Mouse (Mus musculus) splenic B cell, adult 2 months (primary cell): ENCODE results near the gene Kmt2d.

Source experiments
- DNase-seq: peaks from one replicate; pipeline ENCODE4 v3.0.0-alpha.2; 2011; ENCODE audit warnings: low read depth, low spot score
- H3K27me3 ChIP-seq: 2 replicates; pipeline ENCODE4 v1.6.1; 2012; ENCODE audit warnings: mild to moderate bottlenecking, low read length, moderate library complexity, mixed read lengths; ENCODE audit not compliant: control insufficient read depth, poor library complexity, insufficient read depth, severe bottlenecking
- H3K36me3 ChIP-seq: 2 replicates; pipeline ENCODE4 v1.6.1; 2012; ENCODE audit warnings: mild to moderate bottlenecking, low read length, moderate library complexity, mixed read lengths; ENCODE audit not compliant: control insufficient read depth, poor library complexity, insufficient read depth, severe bottlenecking

Kmt2d gene

DNA sequence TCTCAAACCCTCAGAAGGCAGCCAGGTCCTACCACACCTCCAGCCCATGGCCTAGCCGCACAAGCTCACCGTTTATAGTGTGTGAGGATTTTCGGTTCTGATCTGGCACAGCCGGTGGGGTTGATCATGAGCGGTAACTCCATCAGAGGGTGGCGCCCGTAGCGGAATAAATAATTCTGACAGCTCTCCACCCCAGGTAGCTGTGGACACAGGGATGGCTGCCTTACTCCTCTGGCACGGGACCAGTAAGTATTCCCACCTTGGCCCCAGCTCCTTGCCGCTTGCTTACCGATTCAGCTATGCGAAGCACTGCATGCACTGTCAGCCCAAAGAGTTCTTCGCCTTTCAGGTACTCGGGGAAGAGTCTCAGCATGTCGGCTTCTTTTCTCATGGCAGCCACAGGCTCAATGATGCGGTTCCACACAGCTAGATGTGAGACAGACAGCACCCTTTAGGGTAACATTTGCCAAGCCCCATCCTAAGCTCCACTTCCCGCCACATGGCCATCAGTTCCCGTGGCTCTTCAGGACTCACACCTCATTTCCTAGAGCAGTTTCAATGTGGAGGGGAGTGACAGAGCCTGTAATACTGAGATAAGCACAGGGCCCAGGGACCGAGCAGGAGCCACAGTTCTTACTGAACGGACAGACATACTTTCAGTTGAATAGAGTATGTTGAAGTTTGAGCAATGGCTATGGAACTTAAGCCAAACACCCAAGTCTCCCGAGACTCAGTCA is 33.8 kb downstream of the Kmt2d start:
- Histone ChIP-seq H3K36me3 (peaks cover 10% of the 10 kb centered on the region), H3K27me3 (no peaks in the 10 kb centered on the region)
- no peak for DNase-seq

DNA sequence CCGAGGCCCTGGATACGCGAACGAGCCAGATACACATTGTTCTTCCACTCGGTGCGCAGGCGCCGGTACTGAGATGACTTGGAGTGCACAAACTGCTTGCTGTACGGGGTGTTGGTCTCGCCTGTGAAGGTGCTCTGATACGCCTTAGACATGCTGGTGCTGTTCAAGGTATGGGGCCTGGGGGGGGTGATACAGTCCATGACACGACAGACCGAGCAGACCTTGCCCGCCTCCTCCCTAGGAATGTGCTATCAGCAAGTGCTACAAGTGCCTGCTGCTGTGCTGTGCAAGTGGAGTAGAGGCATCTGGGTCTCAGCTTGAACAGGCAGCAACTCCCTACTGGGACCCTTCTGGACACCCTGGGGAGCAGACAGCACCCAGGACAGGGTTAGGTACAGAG is 35.7 kb downstream of the Kmt2d start:
- no peak for DNase-seq
- H3K27me3 ChIP-seq = no peaks in the 10 kb centered on the region

DNA sequence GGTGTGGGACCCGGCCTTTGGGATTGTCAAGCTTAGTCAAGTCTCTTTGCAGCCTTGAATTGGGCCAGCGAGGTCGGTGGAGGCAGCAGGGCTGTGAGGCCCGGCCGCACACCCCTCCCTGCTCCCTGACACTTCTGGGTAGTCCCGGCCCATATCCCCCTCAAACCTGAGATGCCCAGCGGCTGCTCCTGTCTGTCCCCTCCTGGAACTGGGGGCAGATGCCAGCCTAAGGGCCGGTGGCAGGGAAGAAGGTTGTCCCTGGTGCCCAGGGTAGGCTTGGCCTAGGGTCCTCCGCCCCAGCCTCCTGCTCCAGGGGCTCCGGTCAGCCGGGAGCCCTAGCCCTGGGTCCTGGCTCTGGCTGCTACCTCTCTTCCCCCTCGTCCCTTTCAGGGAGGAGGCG is 36.9 kb downstream of the Kmt2d start:
- DNase-seq = no peak
- peaks cover 8% of the 10 kb centered on the region; the same call in 1 of the 2 replicates for H3K36me3 ChIP-seq

More for the DNA sequence above, 35.7 kb downstream of the Kmt2d start:
- peaks cover 8% of the 10 kb centered on the region; the same call in 1 of the 2 replicates for H3K36me3 ChIP-seq

DNA sequence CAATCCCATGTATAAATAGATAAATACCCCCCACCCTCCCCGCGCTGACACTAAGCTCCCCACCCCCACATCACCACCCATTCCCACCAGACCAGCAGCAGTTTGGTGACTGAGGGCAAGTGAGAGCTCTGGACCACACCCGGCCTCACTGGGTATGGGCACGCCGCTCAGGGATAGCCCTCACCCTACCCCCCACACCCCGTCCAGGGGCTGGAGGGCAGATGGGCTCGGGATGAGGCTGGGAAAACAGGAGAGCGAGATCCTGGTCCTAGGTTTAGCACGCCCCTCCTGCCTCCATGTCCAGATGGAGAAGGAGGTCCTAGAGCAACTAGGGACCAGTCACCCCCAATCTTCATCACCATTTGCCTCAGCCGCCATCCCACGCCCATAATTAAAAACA is 37.7 kb downstream of the Kmt2d start:
- peaks cover 8% of the 10 kb centered on the region for H3K36me3 ChIP-seq
- no peak for DNase-seq
- no peaks in the 10 kb centered on the region for H3K27me3 ChIP-seq

More for the DNA sequence above, 36.9 kb downstream of the Kmt2d start:
- no peaks in the 10 kb centered on the region for H3K27me3 ChIP-seq

DNA sequence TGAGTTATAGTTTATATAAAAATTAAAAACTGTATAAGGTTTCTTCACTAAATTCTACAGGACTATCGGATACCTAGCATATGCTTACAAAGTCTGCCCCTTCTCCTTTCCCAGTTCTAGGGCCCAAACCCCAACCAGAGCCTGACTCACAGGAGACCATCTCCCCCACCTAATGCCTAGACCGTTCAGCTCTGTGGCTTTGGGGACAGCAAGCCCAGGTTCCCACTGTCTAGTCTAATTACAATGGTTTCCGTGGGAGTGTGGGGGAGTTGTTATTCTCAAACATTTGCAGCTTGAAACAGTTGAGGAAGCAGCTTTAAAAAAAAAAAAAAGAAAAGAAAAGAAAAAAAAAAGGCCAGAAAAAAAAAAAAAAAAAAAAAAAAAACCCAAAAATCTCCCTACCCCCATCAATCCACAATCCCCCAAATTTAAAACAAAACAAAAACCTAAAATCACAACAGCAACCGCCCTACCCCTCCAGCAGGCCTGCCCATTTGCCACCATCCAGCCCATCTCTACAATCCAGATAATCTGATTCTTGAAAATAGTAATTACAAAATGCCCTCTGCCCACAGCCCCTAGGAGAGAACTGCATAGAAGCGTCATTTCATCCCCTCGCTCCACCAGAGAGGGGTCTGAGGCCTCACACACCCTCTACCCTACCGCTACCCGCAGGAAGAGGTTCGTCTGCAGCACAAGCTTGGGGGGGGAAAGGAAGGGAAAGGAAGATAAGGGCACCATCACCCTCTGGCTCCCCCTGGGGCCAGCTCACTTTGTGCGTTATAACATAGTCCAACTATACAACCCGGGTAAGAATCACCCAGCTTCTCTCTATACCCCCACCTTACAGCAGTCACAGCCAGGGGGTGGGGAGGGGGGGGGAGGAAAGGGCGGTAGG is 38.6 kb downstream of the Kmt2d start:
- peak; percentile 64 for DNase-seq
- Histone ChIP-seq H3K36me3 (peaks cover 8% of the 10 kb centered on the region), H3K27me3 (no peaks in the 10 kb centered on the region)

DNA sequence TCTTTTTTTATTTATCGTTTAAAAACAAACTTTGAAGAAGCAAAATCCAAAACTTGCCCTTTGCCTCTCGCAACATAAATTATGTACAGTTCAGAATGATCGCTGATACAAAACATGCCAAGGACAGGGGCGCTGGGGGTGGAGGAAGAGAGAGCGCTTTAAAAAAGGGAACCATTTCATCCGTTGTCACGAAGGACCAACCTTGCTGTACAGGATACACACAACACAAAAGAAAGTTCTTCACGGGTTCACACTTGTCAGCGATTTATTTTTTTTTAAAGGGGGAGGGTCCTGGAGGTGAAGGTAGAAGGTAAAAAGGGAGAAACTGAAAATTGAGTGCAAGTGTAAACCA is 39.3 kb downstream of the Kmt2d start:
- no peak for DNase-seq
- Histone ChIP-seq H3K27me3 (no peaks in the 10 kb centered on the region), H3K36me3 (peaks cover 7% of the 10 kb centered on the region)

DNA sequence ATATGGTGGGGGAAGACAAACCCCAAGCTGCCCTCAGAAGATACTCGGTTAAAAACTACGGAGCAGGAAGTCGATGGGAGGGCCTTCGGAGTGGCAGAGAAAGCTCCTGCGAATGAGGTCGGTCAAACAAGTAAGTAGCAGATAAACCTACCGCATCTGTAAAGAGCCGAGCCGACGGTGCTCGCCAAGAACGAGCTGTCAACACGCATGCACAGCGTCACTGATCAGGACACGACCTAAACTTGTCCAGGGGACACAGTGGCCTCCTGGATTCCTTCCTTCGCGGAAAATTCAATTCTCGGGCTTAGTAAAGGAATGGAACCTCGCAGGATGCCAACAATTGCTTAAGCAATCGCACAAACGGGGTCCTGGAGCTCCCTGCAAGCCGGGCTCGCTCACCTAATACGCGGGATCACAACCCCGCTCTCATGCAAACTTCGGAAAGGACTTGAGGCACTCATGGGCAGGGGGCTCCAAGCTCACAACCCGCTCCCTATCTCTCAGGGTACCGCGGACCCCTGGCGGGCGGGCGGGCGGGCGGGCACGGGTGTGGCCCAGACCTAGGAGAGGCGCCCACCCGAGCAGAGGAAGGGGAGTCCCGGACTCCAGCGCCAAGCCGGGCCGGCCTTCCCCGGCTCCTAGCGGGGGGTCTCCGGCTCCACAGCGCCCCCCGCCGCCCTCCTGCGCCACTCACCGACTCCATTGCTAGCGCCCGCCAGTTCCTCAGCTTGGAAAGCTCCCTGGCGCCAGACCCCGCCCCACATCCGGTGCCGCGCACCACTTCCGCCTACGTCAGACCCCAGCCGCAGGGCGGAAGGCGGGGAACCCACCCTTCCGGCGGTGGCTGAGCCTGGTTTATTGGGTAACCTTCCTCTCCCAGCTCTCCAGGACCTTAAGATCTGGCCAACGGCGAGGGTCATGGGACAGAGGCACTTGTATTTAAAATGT is 40.0 kb downstream of the Kmt2d start, which contains the start of gene Prkag1:
Gene Prkag1 (minus strand): TSS at position 786 of the 948 bp plus-strand sequence.
- peak; percentile 96 for DNase-seq
- H3K27me3 ChIP-seq = no peaks in the 10 kb centered on the region
- peaks cover 6% of the 10 kb centered on the region for H3K36me3 ChIP-seq

DNA sequence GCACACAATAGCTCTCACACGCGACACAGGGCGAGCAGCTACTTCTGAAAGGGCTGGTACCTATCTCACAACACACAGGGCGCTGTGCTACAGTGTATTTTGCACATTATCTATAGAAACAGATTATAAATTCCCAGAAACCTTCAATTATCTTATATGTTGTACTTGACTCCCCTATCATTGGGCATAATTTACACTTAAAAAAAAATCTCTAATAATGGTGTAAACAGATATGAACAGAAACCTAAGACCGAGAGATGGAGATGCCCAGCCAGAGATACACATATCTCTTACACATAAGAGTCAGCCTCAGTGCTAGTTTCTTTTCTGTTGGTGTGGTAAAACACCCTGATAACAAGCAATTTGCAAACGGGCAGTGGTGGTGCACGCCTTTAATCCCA is 43.4 kb downstream of the Kmt2d start:
- no peak for DNase-seq
- Histone ChIP-seq H3K27me3 (no peaks in the 10 kb centered on the region), H3K36me3 (peaks cover 11% of the 10 kb centered on the region)

DNA sequence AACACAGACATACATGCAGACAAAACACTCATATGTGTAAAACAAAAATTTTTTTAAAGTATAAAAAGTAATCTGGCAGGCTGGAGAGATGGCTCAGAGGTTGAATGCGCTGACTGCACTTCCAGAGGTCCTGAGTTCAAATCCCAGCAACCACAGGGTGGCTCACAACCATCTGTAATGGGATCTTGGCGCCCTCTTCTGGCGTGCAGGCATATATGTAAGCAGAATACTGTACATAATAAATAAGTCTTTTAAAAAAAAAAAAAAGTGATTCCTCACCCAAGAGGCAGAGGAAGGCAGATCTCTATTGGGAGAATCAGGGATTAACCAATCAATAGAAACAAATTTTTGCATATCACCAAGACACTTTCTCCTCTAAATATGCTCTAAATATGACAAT is 47.6 kb downstream of the Kmt2d start:
- H3K36me3 ChIP-seq = peaks cover 13% of the 10 kb centered on the region
- H3K27me3 ChIP-seq = no peaks in the 10 kb centered on the region
- DNase-seq = peak; percentile 59

DNA sequence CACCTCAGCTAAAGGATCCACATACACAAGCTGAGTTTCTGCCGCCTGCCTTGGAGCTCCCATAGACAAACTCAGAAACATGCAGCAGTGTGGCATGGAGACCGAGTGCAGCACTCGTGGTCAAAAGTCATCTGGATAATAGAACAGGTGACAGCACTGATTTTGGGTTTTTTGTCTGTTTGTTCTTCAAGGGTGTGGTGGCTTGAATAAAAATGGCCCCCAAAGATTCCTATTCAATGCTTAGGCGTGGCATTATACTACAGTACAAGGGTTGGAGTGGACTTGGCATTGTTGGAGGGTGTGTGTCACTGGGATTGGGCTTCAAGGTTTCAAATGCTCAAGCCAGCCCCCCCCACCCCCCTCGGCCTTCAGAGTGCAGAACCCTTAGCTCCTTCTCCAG is 48.9 kb downstream of the Kmt2d start:
- DNase-seq = no peak
- Histone ChIP-seq H3K36me3 (peaks cover 14% of the 10 kb centered on the region), H3K27me3 (no peaks in the 10 kb centered on the region)

DNA sequence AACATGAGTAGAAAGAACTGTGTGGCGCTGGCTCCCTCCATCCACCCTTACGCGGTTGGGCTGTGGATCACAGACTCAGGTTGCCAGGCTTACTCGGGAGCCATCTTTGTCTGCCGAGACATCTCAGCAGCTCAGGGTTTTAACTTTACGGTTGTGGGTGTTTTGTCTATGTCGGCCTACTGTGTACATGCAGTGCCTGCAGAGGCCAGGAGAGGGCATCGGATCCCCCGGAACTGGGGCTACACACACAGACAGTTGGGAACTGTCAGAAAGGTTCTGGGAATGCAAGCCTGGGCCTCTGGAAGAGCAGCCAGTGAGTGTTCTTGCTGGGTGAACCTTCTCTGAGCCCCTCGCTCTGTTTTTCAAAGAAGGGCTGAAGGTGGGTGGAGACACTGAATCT is 49.6 kb downstream of the Kmt2d start:
- peaks cover 14% of the 10 kb centered on the region for H3K36me3 ChIP-seq
- peak; percentile 58 for DNase-seq
- no peaks in the 10 kb centered on the region for H3K27me3 ChIP-seq

DNA sequence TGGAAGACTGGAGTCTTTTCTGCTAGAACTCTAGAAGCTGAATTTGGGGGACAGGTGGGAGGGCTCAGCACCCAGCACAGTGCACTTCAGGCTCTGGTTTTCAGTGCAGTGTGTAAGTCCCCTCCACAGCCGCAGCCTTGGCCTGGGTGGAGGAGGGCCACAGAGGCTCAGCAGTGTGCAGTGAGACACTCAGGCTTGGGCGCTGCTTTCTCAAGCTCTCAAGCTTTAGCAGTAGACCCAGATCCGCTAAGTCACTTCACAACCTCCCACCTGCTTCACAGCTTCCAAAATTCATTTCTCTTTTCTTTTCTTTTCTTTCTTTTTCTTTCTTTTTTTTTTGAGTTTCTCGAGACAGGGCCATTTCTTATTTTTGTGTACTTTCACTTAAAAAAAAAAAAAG is 50.1 kb downstream of the Kmt2d start:
- H3K27me3 ChIP-seq = no peaks in the 10 kb centered on the region
- peaks cover 14% of the 10 kb centered on the region for H3K36me3 ChIP-seq
- DNase-seq = no peak

DNA sequence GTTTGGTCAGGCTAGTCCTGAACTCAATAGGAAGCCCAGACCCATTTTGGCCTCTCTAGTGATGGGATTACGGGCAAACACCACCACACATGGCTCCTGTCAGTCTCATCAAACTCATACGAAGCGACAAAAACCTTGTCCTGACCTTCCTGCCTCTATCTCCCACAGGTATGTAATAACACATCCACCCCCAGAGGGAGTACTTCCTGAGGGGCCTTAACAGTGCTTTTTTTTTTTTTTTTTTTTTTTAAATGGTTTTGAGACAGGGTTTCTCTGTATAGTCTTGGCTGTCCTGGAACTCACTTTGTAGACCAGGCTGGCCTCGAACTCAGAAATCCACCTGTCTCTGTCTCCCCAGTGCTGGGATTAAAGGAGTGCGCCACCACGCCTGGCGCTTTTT is 52.8 kb downstream of the Kmt2d start:
- DNase-seq = no peak
- peaks cover 18% of the 10 kb centered on the region for H3K36me3 ChIP-seq
- H3K27me3 ChIP-seq = no peaks in the 10 kb centered on the region

DNA sequence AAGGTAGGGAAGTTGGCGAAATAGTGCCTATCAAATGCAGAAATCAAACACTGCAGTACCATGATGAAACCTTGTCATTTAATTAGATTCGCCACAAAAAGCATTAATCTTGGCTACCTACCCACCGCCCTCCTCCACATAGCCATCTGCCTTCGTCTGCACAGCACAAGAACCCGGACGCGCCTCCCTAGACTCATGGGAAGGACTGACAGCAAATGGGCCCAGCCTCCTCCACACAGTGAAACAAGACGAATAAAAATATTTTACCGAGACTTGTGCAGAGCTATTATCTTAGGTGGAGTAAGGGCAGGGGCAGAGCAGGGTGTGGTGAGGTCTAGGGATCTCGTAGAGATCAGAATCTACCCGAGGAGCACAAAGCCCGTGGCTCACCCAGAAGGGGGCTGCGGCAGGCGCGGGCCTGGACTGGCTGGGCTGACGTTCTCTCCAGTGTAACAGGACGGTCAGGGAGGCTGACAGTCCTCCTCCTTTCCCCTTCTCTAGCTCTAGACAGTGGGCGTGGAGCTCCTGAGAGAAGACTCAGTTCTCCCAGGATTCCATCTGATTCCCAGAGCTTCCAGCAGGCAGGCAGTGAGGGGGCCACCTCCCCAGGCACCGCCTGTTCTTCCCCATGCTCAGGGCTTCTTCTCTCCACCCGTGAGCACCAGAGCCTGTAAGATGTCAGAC is 58.1 kb downstream of the Kmt2d start:
- DNase-seq = no peak
- peaks cover 14% of the 10 kb centered on the region for H3K36me3 ChIP-seq
- H3K27me3 ChIP-seq = no peaks in the 10 kb centered on the region
